Mouse (Mus musculus) adrenal gland, postnatal 4 days (tissue): Measurements from ENCODE around the gene Sorcs3. TPM values are rescaled to one million over a fixed set of nuclear protein-coding genes. Genes with fewer than 3 reads are reported as not detected.

Experiments
- DNase-seq, 2 experiments: peaks; one replicate each; pipeline ENCODE4 v3.0.0; 2021 to 2022; ENCODE audit warnings: low spot score in 2 of 2, mixed read lengths in 2 of 2
- total RNA-seq, 2 experiments: library from RNA; stranded (reverse); gene quantifications; 2 replicates each; pipeline ENCODE4 v1.2.3; 2021

The Sorcs3 gene
- total RNA-seq, 2 experiments from 2014 or later = 0.25 to 0.59 TPM

GRCm38 (mm10) chr19:48371787-48372186, 166.0 kb downstream of the Sorcs3 start:
- DNase-seq = no peak

DNA sequence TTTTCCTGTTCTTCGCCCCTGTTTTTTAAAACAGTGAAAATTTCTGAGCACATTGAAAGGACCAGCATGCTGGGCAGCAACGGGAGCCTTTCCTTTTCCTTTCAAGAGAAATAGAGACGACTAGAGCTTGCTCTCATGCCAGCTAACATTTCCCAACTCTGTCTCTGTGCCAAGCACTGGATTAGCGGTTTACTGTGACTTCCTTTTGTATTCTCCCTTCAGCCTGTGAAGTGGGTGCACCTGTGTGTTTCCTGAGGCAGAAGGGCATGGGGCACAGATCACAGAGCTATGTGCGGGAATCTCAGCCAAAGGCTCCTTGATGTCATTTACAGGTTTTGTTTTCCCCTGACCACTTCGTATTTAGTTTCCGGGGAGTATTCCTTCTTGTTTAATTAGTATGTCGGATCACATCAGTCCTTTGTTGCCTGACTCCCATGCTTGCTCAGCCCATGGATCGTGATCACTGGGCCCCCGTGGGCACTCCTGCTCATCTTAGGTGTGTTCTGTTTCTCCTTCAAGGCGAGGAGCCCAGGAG, 172.2 kb downstream of the Sorcs3 start:
- no peak for DNase-seq

DNA sequence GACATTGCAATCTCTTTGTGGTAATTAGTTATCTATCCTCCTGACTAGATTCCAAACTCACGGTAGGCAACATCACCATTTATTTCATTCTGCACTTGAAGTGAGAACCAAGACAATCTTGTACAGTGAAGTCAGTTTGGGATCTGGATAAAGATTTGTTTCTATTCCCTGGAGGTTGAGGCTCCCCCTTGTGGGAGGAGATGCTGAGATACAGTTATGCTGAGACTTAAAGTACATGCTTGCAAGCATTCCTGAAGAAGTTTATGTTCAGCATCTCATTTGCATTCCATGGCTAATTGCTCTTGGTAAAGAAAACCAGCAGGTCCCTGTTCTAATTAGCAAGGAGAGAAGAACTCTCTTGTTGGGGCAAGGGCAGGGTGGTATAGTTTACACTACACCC, 185.7 kb downstream of the Sorcs3 start:
- no peak for DNase-seq

DNA sequence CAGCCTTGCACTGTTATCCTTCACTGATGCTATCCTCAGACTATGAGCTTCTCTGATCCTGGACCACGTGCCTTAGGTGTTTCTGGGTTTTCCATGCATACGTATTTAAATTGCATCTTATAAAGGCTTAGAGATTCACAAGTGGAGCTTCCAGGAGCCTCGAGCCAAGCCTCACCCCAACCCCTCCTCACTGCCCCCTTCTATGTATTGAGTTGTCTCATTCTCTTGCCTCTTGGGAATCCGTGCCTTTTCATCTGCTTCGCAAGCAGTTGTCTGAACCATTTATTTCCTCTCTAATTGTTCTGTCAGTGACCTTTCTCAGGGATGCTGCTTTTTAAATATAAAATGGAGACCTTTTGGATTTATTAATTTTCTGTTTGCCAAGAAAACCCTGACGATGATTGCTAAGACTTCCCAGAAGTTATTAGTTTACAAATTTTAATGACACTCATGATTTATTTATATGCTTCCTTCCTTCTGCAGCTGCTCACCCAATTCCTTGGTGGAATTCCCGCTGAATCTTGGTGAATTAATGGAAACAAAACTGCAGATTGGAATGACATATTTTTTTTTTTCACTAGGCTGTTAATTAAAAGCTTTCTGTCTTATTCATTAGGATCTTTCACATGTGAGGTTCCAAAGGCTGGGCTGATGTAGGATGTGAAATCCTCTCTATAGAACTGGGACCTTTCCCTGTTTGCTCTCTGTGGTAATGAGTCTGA, 199.1 kb downstream of the Sorcs3 start:
- no peak for DNase-seq

DNA sequence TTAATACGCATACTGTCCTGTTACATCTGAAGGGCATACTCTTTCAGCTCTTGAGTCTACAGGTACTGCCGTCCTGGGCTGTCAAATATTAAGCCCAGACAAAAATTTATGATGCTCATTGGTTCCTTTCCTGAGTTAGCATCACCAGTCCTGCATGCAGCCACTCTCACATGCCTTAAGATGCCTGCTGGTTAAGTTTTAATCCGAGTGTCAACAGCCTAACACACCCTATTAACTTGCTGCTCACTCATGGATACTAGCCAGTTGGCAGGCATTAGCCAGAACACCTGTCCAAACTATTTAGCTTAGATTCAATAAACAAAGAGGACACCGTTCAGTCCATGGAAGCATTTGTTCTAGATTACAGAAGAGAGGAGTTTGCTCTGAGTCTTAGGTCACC, 202.4 kb downstream of the Sorcs3 start:
- no peak for DNase-seq

DNA sequence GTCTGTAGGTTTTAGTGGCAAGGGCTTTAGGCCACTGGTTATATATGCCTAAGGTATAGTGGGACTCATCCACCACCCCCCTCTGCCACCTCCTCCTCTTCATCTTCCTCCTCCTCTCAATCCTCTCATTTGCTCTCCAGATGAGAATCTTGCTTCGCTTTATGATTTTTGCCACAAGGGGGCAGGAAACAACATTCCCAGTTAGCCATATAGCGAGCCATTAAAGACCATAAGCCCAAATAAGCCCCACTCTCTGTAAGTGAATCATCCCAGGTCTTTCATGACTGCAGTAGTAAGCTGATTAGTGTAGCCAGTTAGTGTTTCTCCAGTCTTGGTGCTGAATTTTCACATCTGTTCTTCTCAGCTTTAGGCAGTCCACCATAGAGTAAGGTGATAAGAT, 205.5 kb downstream of the Sorcs3 start:
- no peak for DNase-seq

GRCm38 (mm10) chr19:48413836-48414235, 208.0 kb downstream of the Sorcs3 start:
- no peak for DNase-seq

GRCm38 (mm10) chr19:48418356-48418755, 212.5 kb downstream of the Sorcs3 start:
- DNase-seq = no peak

DNA sequence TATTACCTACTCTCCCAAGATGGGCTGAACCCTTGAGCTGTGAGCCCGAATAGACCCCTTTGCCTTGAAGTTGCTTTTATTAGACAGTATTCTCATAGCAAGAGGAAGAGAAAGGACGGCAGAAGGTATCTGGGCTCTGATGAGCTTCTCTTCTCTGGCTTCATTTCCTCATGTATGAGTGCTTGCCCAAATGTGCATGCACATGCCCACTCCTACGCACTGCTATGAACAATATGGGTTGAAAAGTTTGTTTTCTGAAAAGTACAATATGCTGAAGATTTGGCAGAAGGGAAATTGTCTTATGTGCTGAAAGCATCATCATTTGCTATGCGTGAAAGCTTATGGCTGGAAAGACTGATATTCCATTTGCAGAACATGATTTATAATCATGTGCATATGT, 223.4 kb downstream of the Sorcs3 start:
- DNase-seq = no peak

GRCm38 (mm10) chr19:48429755-48430154, 223.9 kb downstream of the Sorcs3 start:
- no peak for DNase-seq

DNA sequence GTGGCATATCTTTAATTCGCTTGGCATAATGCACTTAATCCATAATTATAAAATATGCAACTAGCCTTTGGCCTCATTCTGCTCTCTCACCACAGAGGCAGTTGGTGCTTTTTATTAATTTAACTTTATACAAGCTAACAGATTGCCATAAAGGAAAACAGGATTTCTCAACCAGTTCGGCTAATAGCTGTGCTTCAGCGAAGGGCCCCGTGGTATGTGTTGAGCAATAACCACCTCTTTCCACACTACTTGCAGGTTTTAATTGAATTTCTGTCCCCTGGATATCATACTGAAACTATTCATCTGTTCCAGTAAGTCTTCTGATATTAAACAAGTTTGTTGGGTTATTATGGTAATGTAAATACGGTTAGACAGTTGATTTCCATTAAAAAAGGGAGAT, 224.5 kb downstream of the Sorcs3 start:
- no peak for DNase-seq

- no peak for DNase-seq
These were observed 232.6 kb downstream of the Sorcs3 start for GRCm38 (mm10) chr19:48438450-48438849.

DNA sequence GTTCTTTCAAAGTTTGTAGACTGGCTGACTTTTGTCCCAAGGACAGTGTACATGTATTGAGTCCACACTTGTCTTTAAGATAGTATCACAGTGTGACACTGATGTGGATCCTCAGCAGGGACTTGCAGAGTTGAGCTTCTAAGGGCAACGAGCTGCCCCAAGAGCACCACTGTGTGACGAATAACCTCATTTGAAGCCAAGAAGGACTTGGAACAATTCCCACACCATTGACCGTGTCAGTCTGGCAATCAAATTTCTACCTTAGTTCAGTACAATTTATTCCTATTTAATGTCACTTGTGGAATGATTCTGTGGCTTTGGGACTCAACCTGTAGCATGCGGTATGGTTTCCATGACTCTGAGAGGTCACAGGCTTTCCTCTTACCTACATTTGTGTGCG, 255.3 kb downstream of the Sorcs3 start:
- no peak for DNase-seq

- DNase-seq = no peak
These were observed 256.6 kb downstream of the Sorcs3 start for GRCm38 (mm10) chr19:48462426-48462825.

- DNase-seq = no peak
These were observed 257.7 kb downstream of the Sorcs3 start for GRCm38 (mm10) chr19:48463494-48463893.

- no peak for DNase-seq
These were observed 261.6 kb downstream of the Sorcs3 start for GRCm38 (mm10) chr19:48467471-48467870.

DNA sequence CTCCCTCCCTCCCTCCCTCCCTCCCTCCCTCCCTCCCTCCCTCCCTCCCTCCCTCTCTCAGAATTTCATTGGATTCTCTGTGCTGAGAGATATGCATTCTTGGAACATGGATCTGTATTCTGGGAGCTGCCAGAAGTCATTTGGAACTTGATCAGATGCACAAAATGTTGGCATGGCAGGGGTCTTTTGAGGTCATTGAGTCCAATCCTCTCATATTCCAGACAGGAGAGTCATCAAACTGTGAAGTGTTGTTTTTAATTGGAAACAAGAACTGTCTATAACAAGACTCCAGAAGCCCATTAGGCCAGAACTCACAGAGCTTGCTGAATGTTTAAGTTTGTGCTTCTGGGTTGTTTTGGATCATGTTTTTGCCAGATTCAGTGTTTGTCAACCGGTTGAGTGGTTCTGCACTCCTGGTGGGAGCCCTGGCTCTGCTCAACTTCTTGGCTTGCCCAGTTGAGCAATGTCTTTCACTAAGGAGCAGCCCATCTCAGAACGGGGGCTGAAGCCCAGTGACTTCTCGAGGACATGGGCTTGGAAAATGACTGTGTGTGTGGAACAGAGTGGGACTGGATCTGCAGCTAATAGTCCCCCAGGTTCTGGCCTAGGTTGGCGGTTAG, 264.1 kb downstream of the Sorcs3 start:
- no peak for DNase-seq

- no peak for DNase-seq
These were observed 266.1 kb downstream of the Sorcs3 start for GRCm38 (mm10) chr19:48471927-48472326.

DNA sequence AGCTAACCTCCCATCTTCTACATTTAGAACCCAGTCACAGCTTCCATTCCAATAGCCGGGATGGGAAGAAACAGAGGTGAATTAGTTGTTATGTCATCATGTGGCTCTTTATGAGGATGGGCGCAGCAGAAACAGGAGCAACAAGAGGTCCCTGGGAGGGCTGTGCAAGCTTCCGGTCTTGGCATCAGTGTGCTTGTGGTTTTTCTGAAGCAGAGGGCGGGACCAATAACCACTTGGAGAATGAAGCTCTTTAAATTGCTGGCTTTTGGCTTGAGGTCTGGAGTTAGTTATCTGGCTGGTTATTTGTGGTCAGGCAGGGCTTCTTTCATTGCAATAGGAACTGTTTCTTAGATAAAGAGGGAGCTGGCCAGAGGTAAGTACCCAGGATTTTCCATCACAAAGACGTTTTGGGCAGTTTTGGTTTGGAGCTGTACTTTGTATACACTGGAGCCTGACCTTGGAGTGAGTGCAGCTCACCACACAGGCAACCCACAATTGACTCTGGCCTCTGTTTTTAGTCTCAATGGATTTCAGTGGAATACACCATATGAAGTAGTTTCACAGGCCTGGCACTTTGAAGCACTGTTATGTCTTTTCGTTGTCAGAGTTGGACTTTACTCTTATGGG, 270.1 kb downstream of the Sorcs3 start:
- no peak for DNase-seq

GRCm38 (mm10) chr19:48478864-48479263, 273.0 kb downstream of the Sorcs3 start:
- no peak for DNase-seq

DNA sequence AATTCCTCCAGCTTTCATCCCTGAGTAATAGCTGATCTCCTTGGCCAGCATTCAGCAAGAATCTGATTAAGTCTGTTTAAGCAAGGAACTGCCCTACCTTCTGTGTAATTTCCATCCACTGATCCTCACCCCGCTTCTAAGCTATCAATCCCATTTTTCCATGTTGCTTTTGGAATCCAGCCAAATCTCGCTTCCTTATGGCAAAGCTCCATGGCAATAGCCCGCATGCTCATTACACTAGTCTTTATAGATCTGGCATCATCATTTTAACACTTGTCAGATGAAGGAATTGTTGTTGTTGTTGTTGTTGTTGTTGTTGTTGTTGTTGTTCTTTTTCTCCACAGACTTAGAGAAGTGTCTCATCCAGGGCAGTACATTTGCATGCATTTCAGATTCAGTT, 277.1 kb downstream of the Sorcs3 start:
- DNase-seq = no peak

GRCm38 (mm10) chr19:48491111-48491510, 285.3 kb downstream of the Sorcs3 start:
- no peak for DNase-seq
